Mouse (Mus musculus) ovary, postnatal 10 days (tissue): ENCODE results near the gene Acp6.
A peak's percentile ranks its signal among the peaks of the same experiment; 100 is the strongest.

ENCODE experiments used
- DNase-seq: peaks from one replicate; pipeline ENCODE4 v3.0.0; 2022; ENCODE audit warnings: low spot score

Gene Acp6

GRCm38 (mm10) chr3:97196571-97196970 is 38.0 kb downstream of the Acp6 start:
- no peak for DNase-seq

DNA sequence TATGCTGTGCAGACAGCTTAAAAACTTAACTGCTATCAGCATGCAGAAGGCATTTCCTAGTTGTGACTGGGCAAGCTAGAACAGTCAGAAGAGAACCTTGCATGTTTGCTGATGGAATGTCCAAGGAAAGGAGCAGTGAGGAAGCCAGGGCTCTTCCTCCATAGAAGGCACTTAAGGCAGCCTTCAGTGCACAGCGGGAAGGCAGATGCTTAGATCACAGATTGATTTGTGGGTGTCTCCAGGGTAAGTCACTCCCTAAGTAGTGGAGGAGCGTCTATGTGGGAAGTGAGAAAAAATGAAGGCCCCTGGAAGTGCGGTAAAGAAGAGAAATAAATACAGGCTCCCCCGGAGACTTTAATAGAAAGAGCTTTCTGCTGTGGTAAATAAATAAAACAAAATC is 40.7 kb downstream of the Acp6 start:
- DNase-seq, result no peak

GRCm38 (mm10) chr3:97201943-97202342 is 43.4 kb downstream of the Acp6 start:
- peak; percentile 41 for DNase-seq

DNA sequence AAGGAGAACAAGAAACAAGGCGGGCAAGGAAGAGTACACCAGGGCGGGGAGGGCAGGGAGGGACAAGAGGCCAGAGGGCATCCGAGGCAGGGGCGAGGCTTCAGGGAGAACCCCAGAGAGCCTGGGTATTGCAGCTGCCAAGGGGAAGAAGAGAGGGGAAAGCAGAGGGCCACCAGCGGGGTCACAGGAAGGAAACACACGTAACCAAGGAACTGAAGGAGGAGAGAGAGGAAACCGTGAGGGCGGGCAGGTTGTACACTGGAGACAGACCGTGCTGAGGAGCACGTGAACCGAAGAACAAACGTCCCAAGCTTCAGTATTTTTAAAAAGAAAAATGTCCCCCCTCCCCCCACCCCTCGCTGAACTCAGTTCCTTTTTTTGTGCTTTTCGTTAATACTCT is 45.3 kb downstream of the Acp6 start:
- no peak for DNase-seq

DNA sequence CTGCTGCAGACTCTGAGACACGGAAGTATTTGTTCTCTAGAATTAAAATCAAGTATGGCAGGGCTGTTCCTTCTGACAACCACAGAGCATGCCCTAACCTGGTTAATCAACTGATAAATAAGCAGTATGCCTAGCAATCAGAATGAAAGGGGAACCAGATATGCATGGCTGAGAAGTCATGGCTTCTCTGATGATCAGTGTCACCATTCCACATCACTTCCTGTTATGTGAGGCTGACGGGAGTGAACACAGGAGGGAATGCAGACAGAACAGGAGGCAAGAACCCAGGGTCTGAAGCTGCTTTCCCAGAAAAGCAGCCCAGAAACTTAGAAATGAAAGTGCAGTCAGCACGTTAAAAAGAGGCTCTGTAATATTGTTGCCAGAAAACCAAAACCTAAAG is 47.9 kb downstream of the Acp6 start:
- DNase-seq, result no peak

GRCm38 (mm10) chr3:97209351-97209750 is 50.8 kb downstream of the Acp6 start:
- DNase-seq, result no peak

DNA sequence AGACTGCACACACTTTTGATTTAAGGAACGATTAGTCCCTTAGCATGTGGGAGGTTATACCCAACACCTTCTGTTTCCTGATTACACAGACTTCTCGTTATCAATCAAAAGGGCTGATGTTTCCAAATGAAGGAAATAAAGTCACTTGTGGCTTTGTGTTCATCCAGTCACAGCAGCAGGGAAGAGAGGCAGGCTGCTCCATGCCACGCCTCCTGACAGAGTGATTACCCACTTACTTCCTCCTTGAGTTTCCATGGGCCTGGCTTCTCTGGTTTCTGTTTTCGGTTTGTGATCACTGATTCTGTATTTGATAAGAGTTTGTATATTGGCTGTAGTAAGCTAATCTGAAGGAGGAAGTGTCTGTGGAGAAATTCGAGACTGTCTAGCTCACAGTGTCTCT is 52.6 kb downstream of the Acp6 start:
- DNase-seq, result no peak

GRCm38 (mm10) chr3:97213871-97214270 is 55.3 kb downstream of the Acp6 start:
- DNase-seq, result no peak

DNA sequence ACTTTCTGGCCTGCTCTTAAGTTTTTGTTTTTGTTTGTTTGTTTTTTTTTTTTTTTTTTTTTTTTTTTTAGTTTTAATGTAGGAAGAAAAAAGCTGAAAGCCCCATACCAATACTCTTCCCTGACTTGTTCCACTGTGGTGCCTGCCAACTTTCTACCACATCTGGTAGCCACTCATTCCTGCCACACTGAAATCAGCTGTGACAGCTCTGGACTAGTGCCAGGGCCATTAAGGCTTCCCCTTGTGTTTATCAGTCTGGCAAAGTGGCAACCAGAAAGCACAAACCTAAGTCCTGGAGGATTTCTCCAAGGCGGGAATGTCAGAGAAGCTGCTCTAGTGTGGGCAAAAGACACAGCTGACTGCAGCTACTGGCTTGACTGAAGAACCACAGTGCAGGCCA is 55.9 kb downstream of the Acp6 start:
- no peak for DNase-seq

- no peak for DNase-seq
Observed at GRCm38 (mm10) chr3:97215526-97215925, 56.9 kb downstream of the Acp6 start.

DNA sequence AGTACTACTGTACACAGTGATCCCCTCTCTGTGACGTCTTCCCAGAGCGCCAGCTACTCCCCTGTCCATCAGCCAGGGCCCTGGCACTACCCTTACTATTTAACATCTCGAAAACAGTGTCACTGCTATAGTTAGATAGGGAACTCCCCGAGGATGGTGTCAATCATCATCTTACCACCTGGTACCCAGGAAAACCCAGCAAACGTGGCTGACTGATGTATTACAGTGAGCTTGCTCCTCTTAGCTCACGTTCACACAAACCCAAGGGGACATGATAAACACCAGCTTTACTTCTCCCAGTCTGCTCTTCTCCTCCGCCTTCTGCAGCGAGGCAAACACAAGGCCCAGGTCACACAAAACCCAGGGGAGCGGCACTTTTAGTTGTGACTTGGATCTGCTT is 64.7 kb downstream of the Acp6 start:
- DNase-seq, result no peak

DNA sequence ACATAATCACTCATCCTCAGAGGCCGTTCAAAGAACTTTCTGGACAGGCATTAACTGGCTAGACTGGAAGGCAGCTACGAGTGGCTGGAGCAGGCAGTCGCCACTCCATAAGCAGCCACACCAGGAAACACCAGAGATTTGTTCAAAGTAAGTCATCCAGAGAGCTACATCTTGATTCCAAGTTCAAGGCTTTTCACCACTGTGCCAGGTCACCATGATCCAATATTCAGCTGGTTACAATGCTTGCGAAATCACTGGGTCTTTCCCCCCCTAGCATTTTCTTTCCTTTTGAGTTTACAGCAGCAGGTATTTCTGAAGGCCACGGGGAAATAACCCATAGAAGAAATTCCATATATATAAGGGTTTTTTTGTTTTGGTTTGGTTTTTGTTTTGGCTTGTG is 66.7 kb downstream of the Acp6 start:
- no peak for DNase-seq

DNA sequence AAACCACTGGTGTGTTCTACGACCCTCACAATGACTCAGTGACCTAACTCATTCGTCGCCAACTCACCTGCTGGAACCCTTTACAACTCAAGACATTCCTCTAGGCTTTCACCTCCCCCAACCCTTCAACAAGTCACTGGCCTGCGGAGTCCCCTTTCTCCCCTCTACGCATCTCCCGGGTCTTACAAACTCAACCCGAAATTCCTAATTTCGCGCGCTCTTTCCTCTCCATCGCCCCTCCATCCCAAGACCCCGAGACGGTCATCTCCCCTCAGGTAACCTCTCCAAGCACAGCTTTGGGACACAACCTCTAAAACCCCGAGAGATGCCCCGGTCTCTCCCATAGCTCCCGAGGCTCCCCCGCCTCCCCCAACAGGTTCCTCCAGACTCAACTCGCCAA is 68.1 kb downstream of the Acp6 start:
- DNase-seq, result no peak
